Mouse (Mus musculus) liver, embryonic 11.5 days (tissue): ENCODE data around the gene Cped1. TPM values are rescaled to one million over a fixed set of nuclear protein-coding genes. Genes with fewer than 3 reads are reported as not detected.
"Not testable (repeated sequence)": the region's sequence is repeated elsewhere in the genome, so short reads cannot be mapped to it uniquely, and the experiment has no call there.

ENCODE experiments used
- ATAC-seq: fragments of 200-750 bp; cut with Nextera tagmentation; replicated peaks from 2 replicates; pipeline ENCODE4 v1.8.0; 2017; ENCODE audit warnings: moderate number of reproducible peaks, mild to moderate bottlenecking, moderate TSS enrichment, moderate library complexity; ENCODE audit not compliant: low FRiP score
- DNase-seq: peaks from one replicate; pipeline ENCODE4 v3.0.0-alpha.2; 2017; ENCODE audit warnings: low spot score
- H3K27ac ChIP-seq: fragments of 300-500 bp; sonication (generic); 2 replicates; pipeline ENCODE4 v1.5.1; 2014; ENCODE audit warnings: mild to moderate bottlenecking, low read depth, low read length, control low read depth
- H3K27me3 ChIP-seq: fragments of 300-500 bp; sonication (generic); replicated peaks from 2 replicates; pipeline ENCODE4 v1.6.1; 2014; ENCODE audit warnings: low read length, mixed read lengths; ENCODE audit not compliant: control insufficient read depth, insufficient read depth
- H3K36me3 ChIP-seq: fragments of 300-500 bp; sonication (generic); 2 replicates; pipeline ENCODE4 v1.6.1; 2014; ENCODE audit warnings: mild to moderate bottlenecking, low read length, moderate library complexity, mixed read lengths; ENCODE audit not compliant: control insufficient read depth, insufficient read depth
- H3K4me1 ChIP-seq: fragments of 300-500 bp; sonication (generic); replicated peaks from 2 replicates; pipeline ENCODE4 v1.6.1; 2014; ENCODE audit warnings: low read length, mixed read lengths; ENCODE audit not compliant: control insufficient read depth, insufficient read depth
- H3K4me2 ChIP-seq: fragments of 300-500 bp; sonication (generic); 2 replicates; pipeline ENCODE4 v1.6.1; 2014; ENCODE audit warnings: mild to moderate bottlenecking, control low read depth, moderate library complexity
- H3K4me3 ChIP-seq: fragments of 300-500 bp; sonication (generic); 2 replicates; pipeline ENCODE4 v1.5.1; 2014; ENCODE audit warnings: low read depth, low read length, control low read depth
- H3K9ac ChIP-seq: fragments of 300-500 bp; sonication (generic); 2 replicates; pipeline ENCODE4 v1.6.1; 2014; ENCODE audit warnings: low read depth, low read length, control low read depth
- H3K9me3 ChIP-seq: fragments of 300-500 bp; sonication (generic); 2 replicates; pipeline ENCODE4 v1.6.1; 2016; ENCODE audit warnings: low read length, inconsistent platforms, mixed read lengths; ENCODE audit not compliant: control insufficient read depth
- WGBS: fragments of 180-500 bp; shearing (Covaris S2); extraction: QIAGEN DNeasy Blood & Tissue Kit; methylation state at CpG from one replicate; pipeline ENCODE4 v1.1.7; 2014; 5-methylcytosine and 5-hydroxymethylcytosine counted together
- polyA plus RNA-seq: library from polyadenylated mRNA; unstranded; fragments of >200 nt; fragmentation: Nextera tagmentation; extraction: Ambion mirVana; gene quantifications from 2 replicates; pipeline ENCODE4 v1.2.1, GENCODE M21; 2014

Gene Cped1
- polyA plus RNA-seq, 1 experiment from 2014 or later = 6.9 TPM

DNA sequence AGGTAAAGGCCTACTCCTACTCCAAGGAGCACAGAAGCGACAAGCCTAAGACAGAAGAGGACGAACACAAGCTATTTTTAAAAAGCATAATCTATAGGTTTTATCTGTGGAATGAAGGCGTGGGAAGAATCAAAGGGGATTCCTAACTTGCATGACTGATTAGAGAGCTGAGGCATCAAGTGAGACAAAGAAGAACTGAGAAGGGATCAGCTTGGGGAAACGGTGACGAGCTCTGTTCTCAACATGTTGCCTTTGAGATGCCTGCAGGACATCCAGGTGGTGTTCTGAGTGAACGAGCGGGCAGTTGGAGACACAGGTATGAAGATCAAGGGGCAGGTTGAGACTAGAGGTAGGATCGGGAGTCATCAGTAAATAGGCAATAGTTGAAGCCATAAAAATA is 257.6 kb downstream of the Cped1 start:
- no peak for ATAC-seq

DNA sequence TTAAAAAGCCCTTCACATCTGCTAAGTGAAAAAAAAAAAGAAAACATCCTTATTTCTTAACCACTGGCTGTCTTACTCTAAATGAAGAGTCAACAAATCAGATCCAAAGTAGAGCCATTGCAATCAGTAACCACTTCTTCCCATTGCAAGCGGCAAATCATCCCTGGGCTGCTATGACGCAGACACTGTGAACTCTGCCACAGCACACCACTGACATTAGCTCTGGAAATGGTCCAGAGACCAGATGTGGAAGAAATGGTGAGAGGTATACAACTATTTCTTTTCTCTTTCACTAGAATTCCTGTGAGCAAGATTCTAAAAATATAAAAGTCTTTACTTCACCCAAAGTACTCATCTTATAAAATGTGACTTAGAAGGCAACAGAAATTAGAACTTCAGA is 261.0 kb downstream of the Cped1 start:
- ATAC-seq (no peak), DNase-seq (no peak)
- Histone ChIP-seq H3K27ac (no peak overlapping the region), H3K36me3 (no peaks in the 10 kb centered on the region), H3K4me2 (no peak overlapping the region), H3K27me3 (no peaks in the 10 kb centered on the region), H3K4me3 (no peak overlapping the region), H3K9ac (no peak overlapping the region), H3K4me1 (no peaks in the 10 kb centered on the region), H3K9me3 (no peaks in the 10 kb centered on the region)
- 82% methylated on average over 2 of the region's 2 CpGs for WGBS

More for the DNA sequence above, 257.6 kb downstream of the Cped1 start:
- Histone ChIP-seq H3K4me3 (no peak overlapping the region), H3K9ac (no peak overlapping the region), H3K36me3 (no peaks in the 10 kb centered on the region), H3K27ac (no peak overlapping the region), H3K27me3 (no peaks in the 10 kb centered on the region), H3K4me2 (no peak overlapping the region), H3K4me1 (no peaks in the 10 kb centered on the region), H3K9me3 (no peaks in the 10 kb centered on the region)
- WGBS = 77% methylated on average over 8 of the region's 8 CpGs
- DNase-seq = no peak

DNA sequence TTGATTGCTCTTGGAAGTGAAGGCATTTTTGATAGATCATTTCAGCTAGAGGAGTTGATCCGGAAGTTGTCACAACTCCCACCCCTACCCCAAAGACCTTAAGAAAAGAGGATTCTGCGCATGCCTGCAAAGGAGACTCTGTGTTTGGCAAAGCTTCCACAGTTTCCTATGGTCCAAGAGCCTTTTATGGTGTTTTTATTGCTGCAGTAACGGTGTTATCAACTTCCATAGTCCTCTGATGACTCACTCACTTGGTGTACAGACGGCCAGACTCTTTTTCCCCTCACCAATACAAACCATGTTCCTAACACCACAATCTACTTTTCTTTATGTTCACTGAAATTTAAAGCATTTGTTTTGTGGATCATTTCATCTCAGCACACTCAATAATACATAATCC is 273.1 kb downstream of the Cped1 start:
- no peaks in the 10 kb centered on the region for H3K36me3 ChIP-seq
- no peak overlapping the region for H3K4me2 ChIP-seq
- ATAC-seq (no peak), DNase-seq (no peak)
- H3K9me3 ChIP-seq = no peaks in the 10 kb centered on the region
- H3K27me3 ChIP-seq = no peaks in the 10 kb centered on the region
- H3K4me3 ChIP-seq = no peak overlapping the region
- no peak overlapping the region for H3K9ac ChIP-seq
- no peak overlapping the region for H3K27ac ChIP-seq
- WGBS = 81% methylated on average over 4 of the region's 4 CpGs
- H3K4me1 ChIP-seq = no peaks in the 10 kb centered on the region

- Histone ChIP-seq H3K4me2 (no peak overlapping the region), H3K36me3 (no peaks in the 10 kb centered on the region), H3K9ac (no peak overlapping the region), H3K4me3 (no peak overlapping the region), H3K27ac (no peak overlapping the region), H3K4me1 (no peaks in the 10 kb centered on the region), H3K27me3 (no peaks in the 10 kb centered on the region), H3K9me3 (no peaks in the 10 kb centered on the region)
- no peak for ATAC-seq
- WGBS = 62% methylated on average over 4 of the region's 4 CpGs
- DNase-seq = no peak
Measured at GRCm38 (mm10) chr6:22262519-22262918, 276.8 kb downstream of the Cped1 start.

- not testable (repeated sequence) for DNase-seq, H3K36me3 ChIP-seq, H3K9ac ChIP-seq, H3K27me3 ChIP-seq, ATAC-seq, H3K4me3 ChIP-seq, H3K9me3 ChIP-seq, H3K4me2 ChIP-seq, H3K27ac ChIP-seq, H3K4me1 ChIP-seq
- WGBS = 77% methylated on average over 8 of the region's 8 CpGs
Measured at GRCm38 (mm10) chr6:22264094-22264493, 278.4 kb downstream of the Cped1 start.

GRCm38 (mm10) chr6:22266018-22266417 is 280.3 kb downstream of the Cped1 start:
- ATAC-seq (no peak), DNase-seq (no peak)
- 77% methylated on average over 4 of the region's 4 CpGs for WGBS

GRCm38 (mm10) chr6:22267807-22268667 is 282.3 kb downstream of the Cped1 start:
- no peak overlapping the region for H3K27ac ChIP-seq
- H3K36me3 ChIP-seq = no peaks in the 10 kb centered on the region
- no peaks in the 10 kb centered on the region for H3K4me1 ChIP-seq
- DNase-seq (no peak), ATAC-seq (no peak)
- H3K4me2 ChIP-seq = no peak overlapping the region
- 66% methylated on average over 5 of the region's 5 CpGs for WGBS
- H3K9ac ChIP-seq = no peak overlapping the region
- H3K4me3 ChIP-seq = no peak overlapping the region
- no peaks in the 10 kb centered on the region for H3K27me3 ChIP-seq
- H3K9me3 ChIP-seq = no peaks in the 10 kb centered on the region

More at GRCm38 (mm10) chr6:22266018-22266417, 280.3 kb downstream of the Cped1 start:
- Histone ChIP-seq H3K4me2 (no peak overlapping the region), H3K27me3 (no peaks in the 10 kb centered on the region), H3K36me3 (no peaks in the 10 kb centered on the region), H3K4me3 (no peak overlapping the region), H3K9ac (no peak overlapping the region), H3K9me3 (no peaks in the 10 kb centered on the region), H3K4me1 (no peaks in the 10 kb centered on the region), H3K27ac (no peak overlapping the region)

DNA sequence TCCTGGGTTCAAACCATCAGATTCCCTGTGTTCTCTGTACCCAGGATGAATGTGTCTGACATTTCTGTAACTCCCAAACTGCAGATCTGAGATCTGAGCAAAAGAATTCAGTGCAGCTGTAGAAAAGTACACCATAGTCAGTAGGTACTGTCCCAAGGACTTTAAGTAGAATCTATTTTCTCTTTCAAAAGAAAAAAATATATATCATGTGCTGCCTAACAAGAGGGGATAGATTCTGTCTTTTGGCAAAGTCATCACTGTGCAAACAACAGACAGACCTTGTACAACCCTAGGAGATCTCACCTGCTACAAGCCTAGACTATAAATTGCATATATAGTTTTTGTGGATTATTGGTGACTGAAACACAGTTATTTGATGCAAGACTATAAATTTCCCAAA is 283.0 kb downstream of the Cped1 start:
- no peak overlapping the region for H3K4me2 ChIP-seq
- H3K36me3 ChIP-seq = no peaks in the 10 kb centered on the region
- ATAC-seq (no peak), DNase-seq (no peak)
- no peak overlapping the region for H3K27ac ChIP-seq
- H3K9me3 ChIP-seq = no peaks in the 10 kb centered on the region
- no peaks in the 10 kb centered on the region for H3K27me3 ChIP-seq
- no peak overlapping the region for H3K4me3 ChIP-seq
- H3K4me1 ChIP-seq = no peaks in the 10 kb centered on the region
- H3K9ac ChIP-seq = no peak overlapping the region

DNA sequence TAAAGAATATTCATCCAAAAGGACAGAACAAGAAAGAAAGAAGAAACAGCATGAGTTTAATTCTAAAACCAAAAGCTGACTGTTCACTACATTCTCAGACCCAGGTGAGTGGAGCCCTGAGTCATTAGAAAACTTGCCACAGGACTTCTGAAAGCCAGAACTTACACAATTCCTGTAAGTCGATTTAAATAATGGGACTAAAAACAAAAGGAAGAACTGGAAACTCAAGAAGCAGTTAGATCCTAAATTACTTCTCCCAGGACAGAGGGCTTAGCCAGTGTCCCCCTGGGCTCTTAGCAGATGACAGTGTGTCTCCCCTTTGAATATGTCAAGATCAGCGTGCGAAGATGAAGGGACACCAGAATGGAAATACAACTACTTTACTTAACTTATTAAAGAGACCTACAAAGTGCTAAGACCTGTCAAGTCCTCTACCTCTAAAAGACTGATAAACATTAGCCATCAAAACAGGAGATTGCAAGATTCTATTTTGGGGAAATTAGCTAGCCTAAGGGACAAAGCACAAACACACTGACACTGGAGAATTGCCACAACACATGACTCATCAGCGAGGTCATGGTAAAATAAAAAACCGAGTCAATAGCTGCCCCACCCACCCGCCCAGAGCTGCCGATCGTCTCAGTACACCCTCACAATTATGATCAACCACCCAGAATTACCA is 284.3 kb downstream of the Cped1 start:
- no peak overlapping the region for H3K4me2 ChIP-seq
- no peak overlapping the region for H3K4me3 ChIP-seq
- DNase-seq (no peak), ATAC-seq (no peak)
- no peak overlapping the region for H3K27ac ChIP-seq
- H3K9ac ChIP-seq = no peak overlapping the region
- no peaks in the 10 kb centered on the region for H3K36me3 ChIP-seq
- H3K27me3 ChIP-seq = no peaks in the 10 kb centered on the region
- no peaks in the 10 kb centered on the region for H3K9me3 ChIP-seq
- 70% methylated on average over 8 of the region's 8 CpGs for WGBS
- no peaks in the 10 kb centered on the region for H3K4me1 ChIP-seq
